Comparison of ENCODE assay signal across 12 mouse cellular contexts in genomic region chr11:52369252-52370134, GRCm38 (mm10). TPM values are rescaled to one million over a fixed set of nuclear protein-coding genes. Genes with fewer than 3 reads are reported as not detected.
DNase-seq lines count a peak whose midpoint lies in the region; ATAC-seq and TF ChIP-seq lines count a peak whose summit lies in the region.
"Had no signal": no experiment of that assay in that cellular context is flagged by ENCODE, and none has a peak within 500 bp of the region (broad histone marks: within the 10 kb centered on the region; RNA-seq: fewer than 3 reads in every experiment).

No protein-coding gene starts in this region.

- no peaks in the 10 kb centered on the region for H3K9me3 ChIP-seq in hindbrain, embryonic 14.5 days (ENCODE audit: control insufficient read depth, low read length)
- no peaks in the 10 kb centered on the region for H3K9me3 ChIP-seq in hindbrain, embryonic 16.5 days (ENCODE audit: control insufficient read depth, low read length)
- H3K9me3 ChIP-seq in stomach, embryonic 14.5 days (ENCODE audit: control insufficient read depth, low read depth, low read length) = no peaks in the 10 kb centered on the region
- H3K9me3 ChIP-seq in stomach, postnatal 0 days (ENCODE audit: control insufficient read depth, low read length) = no peaks in the 10 kb centered on the region
- no peaks in the 10 kb centered on the region for H3K9me3 ChIP-seq in stomach, embryonic 16.5 days (replicated peaks; ENCODE audit: control insufficient read depth, low read length)

- H3K4me3 ChIP-seq in hindbrain, embryonic 14.5 days (replicated peaks; ENCODE audit: low read length) = no peak overlapping the region
- no peak overlapping the region for H3K4me3 ChIP-seq in hindbrain, embryonic 16.5 days (ENCODE audit: low read length)
- H3K4me3 ChIP-seq in stomach, embryonic 14.5 days (ENCODE audit: low read depth, low read length) = no peak overlapping the region
- no peak overlapping the region for H3K4me3 ChIP-seq in stomach, postnatal 0 days (ENCODE audit: low read depth, low read length)
- no peak overlapping the region for H3K4me3 ChIP-seq in stomach, embryonic 16.5 days (replicated peaks; ENCODE audit: low read length)

- DNase-seq in frontal cortex, postnatal 14 days (ENCODE audit: low spot score in 2 of 2) = no peak
- no peak for DNase-seq in hindbrain, embryonic 14.5 days (ENCODE audit: low spot score)
- DNase-seq in stomach, postnatal 0 days (ENCODE audit: low spot score) = no peak
- no peak for DNase-seq in embryo, embryonic 11 days
- DNase-seq: left cerebral cortex, postnatal 4 days; lung, adult 18-20 months; thymus, postnatal 36 days had no signal

- WGBS in hindbrain, embryonic 14.5 days = 81% methylated on average over 9 of the region's 9 CpGs
- WGBS in hindbrain, embryonic 16.5 days = 74% methylated on average over 9 of the region's 9 CpGs
- WGBS in stomach, embryonic 14.5 days = 72% methylated on average over 9 of the region's 9 CpGs
- WGBS in stomach, postnatal 0 days = 63% methylated on average over 9 of the region's 9 CpGs
- WGBS in stomach, embryonic 16.5 days = 77% methylated on average over 9 of the region's 9 CpGs

- H3K4me1 ChIP-seq in hindbrain, embryonic 14.5 days (replicated peaks; ENCODE audit: control insufficient read depth, insufficient read depth, low read length) = peaks cover 13% of the 10 kb centered on the region
- peaks cover 12% of the 10 kb centered on the region for H3K4me1 ChIP-seq in hindbrain, embryonic 16.5 days (ENCODE audit: control insufficient read depth, insufficient read depth, low read depth, low read length)
- H3K4me1 ChIP-seq in stomach, embryonic 14.5 days (ENCODE audit: control insufficient read depth, insufficient read depth, low read length) = peaks cover 43% of the 10 kb centered on the region
- peaks cover 9% of the 10 kb centered on the region for H3K4me1 ChIP-seq in stomach, postnatal 0 days (replicated peaks; ENCODE audit: control insufficient read depth, insufficient read depth)
- peaks cover 38% of the 10 kb centered on the region for H3K4me1 ChIP-seq in stomach, embryonic 16.5 days (ENCODE audit: control insufficient read depth, insufficient read depth, low read length)

- TF ChIP-seq EP300 in stomach, postnatal 0 days (optimal IDR thresholded peaks at IDR 0.05) = no peak

- H3K36me3 ChIP-seq in hindbrain, embryonic 14.5 days (replicated peaks; ENCODE audit: control insufficient read depth, insufficient read depth) = peaks cover 1% of the 10 kb centered on the region; the same call in 1 of the 2 replicates
- H3K36me3 ChIP-seq in hindbrain, embryonic 16.5 days (ENCODE audit: control insufficient read depth, insufficient read depth, low read length) = peaks cover 2% of the 10 kb centered on the region; the same call in 1 of the 2 replicates
- H3K36me3 ChIP-seq in stomach, embryonic 14.5 days (ENCODE audit: control insufficient read depth, insufficient read depth, low read length) = no peaks in the 10 kb centered on the region; the same call in 1 of the 2 replicates
- H3K36me3 ChIP-seq in stomach, postnatal 0 days (ENCODE audit: control insufficient read depth, insufficient read depth, low read length) = 0 out of 2 replicates have a peak, but pooled peaks cover under 1% of the 10 kb centered on the region
- no peaks in the 10 kb centered on the region; the same call in 1 of the 2 replicates for H3K36me3 ChIP-seq in stomach, embryonic 16.5 days (ENCODE audit: control insufficient read depth, insufficient read depth, low read length)

- H3K9ac ChIP-seq in hindbrain, embryonic 14.5 days = no peak overlapping the region
- H3K9ac ChIP-seq in hindbrain, embryonic 16.5 days (ENCODE audit: low read depth, low read length) = no peak overlapping the region
- no peak overlapping the region for H3K9ac ChIP-seq in stomach, embryonic 14.5 days (replicated peaks; ENCODE audit: low read depth, low read length)
- no peak overlapping the region for H3K9ac ChIP-seq in stomach, postnatal 0 days (ENCODE audit: low read length)
- H3K9ac ChIP-seq in stomach, embryonic 16.5 days (ENCODE audit: low read length) = no peak overlapping the region

- H3K4me2 ChIP-seq in hindbrain, embryonic 14.5 days (replicated peaks) = no peak overlapping the region
- no peak overlapping the region for H3K4me2 ChIP-seq in hindbrain, embryonic 16.5 days (ENCODE audit: low read length)
- no peak overlapping the region for H3K4me2 ChIP-seq in stomach, embryonic 14.5 days (replicated peaks; ENCODE audit: low read depth, low read length)
- no peak overlapping the region for H3K4me2 ChIP-seq in stomach, postnatal 0 days (replicated peaks; ENCODE audit: low read depth)
- H3K4me2 ChIP-seq in stomach, embryonic 16.5 days (ENCODE audit: low read depth, low read length) = no peak overlapping the region

- H3K27ac ChIP-seq in hindbrain, embryonic 14.5 days = 0 out of 2 replicates have a peak overlapping the region, but pooled peaks have one; percentile 51
- H3K27ac ChIP-seq in hindbrain, embryonic 16.5 days (ENCODE audit: low read depth, low read length) = no peak overlapping the region
- H3K27ac ChIP-seq in stomach, embryonic 14.5 days (ENCODE audit: low read length) = peak overlapping the region; percentile 59; the same call in 1 of the 2 replicates
- no peak overlapping the region for H3K27ac ChIP-seq in stomach, postnatal 0 days (replicated peaks)
- peak overlapping the region; percentile 62; the same call in 1 of the 2 replicates for H3K27ac ChIP-seq in stomach, embryonic 16.5 days (ENCODE audit: low read length)

- no peak for TF ChIP-seq CTCF in stomach, postnatal 0 days (IDR thresholded peaks at IDR 0.05; ENCODE audit: low read depth)

- no peaks in the 10 kb centered on the region for H3K27me3 ChIP-seq in hindbrain, embryonic 14.5 days (ENCODE audit: control insufficient read depth, insufficient read depth, low read length)
- no peaks in the 10 kb centered on the region for H3K27me3 ChIP-seq in hindbrain, embryonic 16.5 days (replicated peaks; ENCODE audit: control insufficient read depth, insufficient read depth, low read length)
- no peaks in the 10 kb centered on the region for H3K27me3 ChIP-seq in stomach, embryonic 14.5 days (ENCODE audit: control insufficient read depth, insufficient read depth, low read length)
- H3K27me3 ChIP-seq in stomach, postnatal 0 days (ENCODE audit: control insufficient read depth, insufficient read depth, low read length) = no peaks in the 10 kb centered on the region
- H3K27me3 ChIP-seq in stomach, embryonic 16.5 days (ENCODE audit: control insufficient read depth, insufficient read depth, low read length) = no peaks in the 10 kb centered on the region

- ATAC-seq in frontal cortex, adult (ENCODE audit: low TSS enrichment) = peak; percentile 39; the same call in 1 of the 2 replicates
- no peak for ATAC-seq in hindbrain, embryonic 14.5 days (ENCODE audit: low FRiP score)
- ATAC-seq in hindbrain, embryonic 16.5 days = no peak
- no peak for ATAC-seq in stomach, embryonic 14.5 days (ENCODE audit: insufficient number of reproducible peaks, insufficient read depth, low FRiP score, low read depth)
- no peak for ATAC-seq in stomach, postnatal 0 days (ENCODE audit: low FRiP score, low TSS enrichment)
- ATAC-seq in stomach, embryonic 16.5 days (ENCODE audit: insufficient read depth, low FRiP score) = no peak
- ATAC-seq: inflammation-experienced regulatory T-cells, adult 6 months had no signal

RNA-seq across cellular contexts. Expression of gene Vdac1, which starts 8.8 kb away (rescaled TPM):
- polyA plus RNA-seq in hindbrain, embryonic 14.5 days (2014; fragmentation: Nextera tagmentation; extraction: Ambion mirVana) = 295 and 334 TPM in 2 replicates
- 411 and 440 TPM in 2 replicates for polyA plus RNA-seq in hindbrain, embryonic 16.5 days (2015; fragmentation: Nextera tagmentation; extraction: Ambion mirVana)
- polyA plus RNA-seq in stomach, embryonic 14.5 days (2014; fragmentation: Nextera tagmentation; extraction: Ambion mirVana) = 202 and 210 TPM in 2 replicates
- polyA plus RNA-seq in stomach, postnatal 0 days (2015; fragmentation: Nextera tagmentation; extraction: Ambion mirVana) = 189 and 193 TPM in 2 replicates
- 280 and 325 TPM in 2 replicates for polyA plus RNA-seq in stomach, embryonic 16.5 days (2015; fragmentation: Nextera tagmentation; extraction: Ambion mirVana)

RNA-seq across cellular contexts. Expression of gene 9530068E07Rik, which starts 26.7 kb away (rescaled TPM):
- 138 and 152 TPM in 2 replicates for polyA plus RNA-seq in hindbrain, embryonic 14.5 days (2014; fragmentation: Nextera tagmentation; extraction: Ambion mirVana)
- 136 and 145 TPM in 2 replicates for polyA plus RNA-seq in hindbrain, embryonic 16.5 days (2015; fragmentation: Nextera tagmentation; extraction: Ambion mirVana)
- polyA plus RNA-seq in stomach, embryonic 14.5 days (2014; fragmentation: Nextera tagmentation; extraction: Ambion mirVana) = 212 and 229 TPM in 2 replicates
- polyA plus RNA-seq in stomach, postnatal 0 days (2015; fragmentation: Nextera tagmentation; extraction: Ambion mirVana) = 104 and 115 TPM in 2 replicates
- polyA plus RNA-seq in stomach, embryonic 16.5 days (2015; fragmentation: Nextera tagmentation; extraction: Ambion mirVana) = 187 and 200 TPM in 2 replicates

Comparison
In these comparisons a context has a peak if more than half of its experiments do, and no peak if none do; other contexts are left out.
1. H3K27ac ChIP-seq: peak in hindbrain, embryonic 14.5 days (single experiment), stomach, embryonic 14.5 days (single experiment) and stomach, embryonic 16.5 days (single experiment); none in hindbrain, embryonic 16.5 days (single experiment) and stomach, postnatal 0 days (single experiment).